Mouse (Mus musculus): ENCODE data around the gene Gm6812. TPM values are rescaled to one million over a fixed set of nuclear protein-coding genes. Genes with fewer than 3 reads are reported as not detected.
"Not testable (repeated sequence)": the region's sequence is repeated elsewhere in the genome, so short reads cannot be mapped to it uniquely, and the experiment has no call there.

Gene Gm6812
- polyA plus RNA-seq (2015; fragmentation: Nextera tagmentation; extraction: Ambion mirVana): not detected in 2 replicates

GRCm38 (mm10) chrX:68892953-68893352 is at the start of gene Gm6812:
Gene Gm6812, minus strand, starts transcription at chrX:68893053.
- H3K9ac ChIP-seq; H3K36me3 ChIP-seq; H3K27me3 ChIP-seq (replicated peaks); H3K4me3 ChIP-seq; H3K4me2 ChIP-seq; H3K9me3 ChIP-seq; H3K4me1 ChIP-seq; H3K27ac ChIP-seq (replicated peaks); ATAC-seq (ENCODE audit: extremely low read depth, insufficient number of reproducible peaks, low FRiP score, low TSS enrichment): not testable (repeated sequence)
- WGBS: 52% methylated on average over 5 of the region's 5 CpGs

GRCm38 (mm10) chrX:68865145-68865544 is 27.7 kb downstream of the Gm6812 start:
- ATAC-seq (ENCODE audit: extremely low read depth, insufficient number of reproducible peaks, low FRiP score, low TSS enrichment): no peak
- Histone ChIP-seq H3K27ac (replicated peaks) (no peak overlapping the region), H3K27me3 (replicated peaks) (no peaks in the 10 kb centered on the region), H3K4me3 (no peak overlapping the region), H3K9ac (no peak overlapping the region), H3K4me2 (no peak overlapping the region), H3K4me1 (no peaks in the 10 kb centered on the region), H3K9me3 (no peaks in the 10 kb centered on the region), H3K36me3 (no peaks in the 10 kb centered on the region)
- 31% methylated on average over 2 of the region's 2 CpGs for WGBS

Other genes starting within 250 kb of the Gm6812 start
- gene Fmr1, start 214.5 kb downstream of the Gm6812 start, polyA plus RNA-seq (2015; fragmentation: Nextera tagmentation; extraction: Ambion mirVana): 36.5 and 38.7 TPM in 2 replicates
- gene Fmr1nb, start 131.2 kb downstream of the Gm6812 start, polyA plus RNA-seq (2015; fragmentation: Nextera tagmentation; extraction: Ambion mirVana): 0.62 and 0.94 TPM in 2 replicates
- 2.5 and 2.8 TPM in 2 replicates for gene Gm14698, start 72.0 kb downstream of the Gm6812 start, polyA plus RNA-seq (2015; fragmentation: Nextera tagmentation; extraction: Ambion mirVana)

All from heart, embryonic 13.5 days (tissue).